Mouse (Mus musculus): ENCODE results near the gene Map2k2. TPM values are rescaled to one million over a fixed set of nuclear protein-coding genes. Genes with fewer than 3 reads are reported as not detected.

Gene Map2k2
- polyA plus RNA-seq, 1 experiment from 2014 or later = 199 TPM

DNA sequence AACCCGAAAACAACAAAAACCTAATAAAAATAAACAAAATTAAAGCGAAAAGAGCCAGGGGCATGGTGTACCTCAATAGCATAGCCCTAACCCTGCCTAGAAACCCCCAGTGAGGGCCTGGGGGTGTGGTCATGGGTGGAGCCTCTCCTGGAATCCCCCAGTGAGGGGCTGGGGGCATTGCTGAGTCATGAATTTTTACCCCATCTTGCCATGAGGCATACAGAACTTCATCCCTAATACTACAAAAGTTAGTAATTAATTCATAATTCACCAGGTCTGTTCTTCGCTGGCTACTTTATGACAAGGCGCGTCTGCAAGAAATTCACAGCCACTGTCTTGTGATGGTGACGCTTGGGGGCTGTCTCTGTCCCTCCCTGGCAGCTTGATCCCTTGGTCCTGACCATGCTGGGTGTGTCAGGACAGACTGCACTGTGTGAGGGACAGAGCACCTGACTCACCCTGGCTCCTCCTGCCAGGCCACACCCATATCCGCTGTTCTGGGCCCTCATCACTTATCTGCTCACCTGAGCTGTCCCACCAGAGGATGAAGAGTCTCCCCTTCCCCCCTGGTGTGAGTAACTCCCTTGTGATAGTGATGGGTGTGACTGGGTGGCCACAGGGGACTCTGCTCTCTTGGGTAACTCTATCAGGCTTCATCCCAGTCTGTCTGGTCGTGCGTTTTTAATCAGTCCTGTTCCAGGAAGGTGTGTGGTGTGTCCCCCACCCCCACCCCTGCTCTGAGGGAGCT is 10.6 kb upstream of the Map2k2 start:
- no peak for DNase-seq
- no peaks in the 10 kb centered on the region; the same call in 1 of the 2 replicates for H3K4me1 ChIP-seq (ENCODE audit: insufficient read depth)
- no peak for ATAC-seq (ENCODE audit: insufficient read depth)
- 60% methylated on average over 9 of the region's 9 CpGs for WGBS
- no peak overlapping the region for H3K9ac ChIP-seq
- no peak overlapping the region for H3K4me2 ChIP-seq
- no peak for TF ChIP-seq CTCF (IDR thresholded peaks at IDR 0.05; ENCODE audit: low read depth)
- H3K27ac ChIP-seq (ENCODE audit: low read depth) = no peak overlapping the region
- no peaks in the 10 kb centered on the region for H3K36me3 ChIP-seq (ENCODE audit: insufficient read depth)
- H3K9me3 ChIP-seq (ENCODE audit: low read depth, low read length) = no peaks in the 10 kb centered on the region
- 0 out of 2 replicates have a peak, but pooled peaks cover 4% of the 10 kb centered on the region for H3K27me3 ChIP-seq (ENCODE audit: insufficient read depth, low read length)
- no peak overlapping the region for H3K4me3 ChIP-seq (ENCODE audit: low read depth, low read length)

DNA sequence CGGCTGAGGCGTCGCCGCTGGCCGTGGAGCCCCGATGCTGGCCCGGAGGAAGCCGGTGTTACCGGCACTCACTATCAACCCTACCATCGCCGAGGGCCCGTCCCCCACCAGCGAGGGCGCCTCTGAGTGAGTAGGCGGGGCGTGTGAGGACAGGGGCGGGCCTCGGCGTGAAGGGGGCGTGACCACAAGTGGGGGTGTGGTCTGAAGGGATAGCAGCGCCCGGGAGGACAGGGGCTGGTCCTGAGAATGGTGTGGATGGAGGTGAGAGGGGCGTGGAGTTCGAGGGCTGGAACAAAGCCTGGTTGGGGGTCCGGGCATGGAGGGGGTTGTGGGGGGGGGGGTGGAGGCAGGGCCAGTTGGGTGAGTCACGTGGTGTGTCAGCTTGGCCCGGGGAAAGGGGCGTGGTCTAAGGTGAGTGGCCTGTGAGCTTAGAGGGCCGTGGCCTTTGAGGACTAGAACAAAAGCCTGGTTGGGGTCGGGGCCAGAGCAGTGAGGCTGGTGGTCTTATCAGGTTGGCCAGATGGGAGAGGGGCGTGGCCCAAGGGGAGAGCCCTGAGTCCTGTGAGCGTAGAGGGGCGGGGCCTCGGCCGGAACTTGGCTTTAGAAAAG is 502 bp downstream of the Map2k2 start:
- peak; percentile 39; the same call in 1 of the 2 replicates for TF ChIP-seq CTCF (IDR thresholded peaks at IDR 0.05; ENCODE audit: low read depth)
- H3K4me2 ChIP-seq = peak overlapping the region; percentile 84
- peak; percentile 86 for ATAC-seq (ENCODE audit: insufficient read depth)
- peaks cover 35% of the 10 kb centered on the region for H3K36me3 ChIP-seq (ENCODE audit: insufficient read depth)
- H3K4me3 ChIP-seq (ENCODE audit: low read depth, low read length) = peak overlapping the region; percentile 90
- peak overlapping the region; percentile 99 for H3K27ac ChIP-seq (ENCODE audit: low read depth)
- H3K4me1 ChIP-seq (ENCODE audit: insufficient read depth) = peaks cover 13% of the 10 kb centered on the region; the same call in 1 of the 2 replicates
- under 1% methylated on average over 33 of the region's 35 CpGs for WGBS
- H3K9ac ChIP-seq = peak overlapping the region; percentile 97
- DNase-seq = peak; percentile 89
- H3K27me3 ChIP-seq (ENCODE audit: insufficient read depth, low read length) = no peaks in the 10 kb centered on the region
- H3K9me3 ChIP-seq (ENCODE audit: low read depth, low read length) = no peaks in the 10 kb centered on the region

DNA sequence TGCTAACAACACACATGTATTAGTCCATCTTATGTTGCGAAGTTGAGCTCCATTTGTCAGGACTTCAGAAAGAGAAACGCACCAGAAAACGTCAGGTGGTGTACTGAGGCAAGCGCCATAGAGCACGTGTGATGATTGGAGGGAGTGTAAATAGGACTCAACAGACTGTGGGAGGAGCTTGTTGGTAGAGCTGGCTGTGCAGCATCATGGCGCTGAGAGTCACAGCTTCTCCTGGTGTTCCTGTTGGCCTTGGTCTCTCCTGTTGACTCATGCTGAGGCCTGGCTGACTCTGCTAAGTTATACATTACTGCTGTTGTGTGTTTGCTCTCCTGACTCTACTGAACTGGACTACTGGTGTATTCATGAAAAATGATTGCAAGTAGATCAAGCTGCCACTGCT is 7.2 kb downstream of the Map2k2 start:
- Histone ChIP-seq H3K36me3 (ENCODE audit: insufficient read depth) (peaks cover 93% of the 10 kb centered on the region), H3K27me3 (ENCODE audit: insufficient read depth, low read length) (no peaks in the 10 kb centered on the region), H3K4me2 (no peak overlapping the region), H3K27ac (ENCODE audit: low read depth) (no peak overlapping the region), H3K9ac (no peak overlapping the region), H3K4me3 (ENCODE audit: low read depth, low read length) (no peak overlapping the region), H3K9me3 (ENCODE audit: low read depth, low read length) (no peaks in the 10 kb centered on the region), H3K4me1 (ENCODE audit: insufficient read depth) (no peaks in the 10 kb centered on the region)
- ATAC-seq (ENCODE audit: insufficient read depth) = no peak
- DNase-seq = no peak
- WGBS = 87% methylated on average over 6 of the region's 6 CpGs
- no peak for TF ChIP-seq CTCF (IDR thresholded peaks at IDR 0.05; ENCODE audit: low read depth)

DNA sequence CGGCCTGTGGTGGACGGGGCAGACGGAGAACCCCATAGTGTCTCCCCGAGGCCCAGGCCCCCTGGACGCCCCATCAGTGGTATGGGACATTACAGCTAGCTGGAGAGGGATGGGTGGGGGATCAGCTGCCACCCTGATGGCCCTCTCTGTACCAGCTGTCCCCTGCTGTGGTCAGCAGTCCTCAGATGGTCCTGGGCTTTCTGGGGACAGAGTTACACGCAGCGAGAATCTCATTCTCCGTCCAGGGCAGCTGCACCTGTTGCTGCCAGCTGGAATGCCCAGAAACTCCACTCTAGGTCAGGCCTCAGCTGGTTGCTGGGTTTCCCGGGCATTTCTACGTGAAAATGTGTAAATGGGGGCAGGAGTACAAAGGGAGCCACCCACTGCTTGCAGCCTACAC is 13.9 kb downstream of the Map2k2 start:
- DNase-seq (no peak), ATAC-seq (ENCODE audit: insufficient read depth) (no peak)
- Histone ChIP-seq H3K9me3 (ENCODE audit: low read depth, low read length) (no peaks in the 10 kb centered on the region), H3K4me2 (no peak overlapping the region), H3K4me3 (ENCODE audit: low read depth, low read length) (no peak overlapping the region), H3K4me1 (ENCODE audit: insufficient read depth) (no peaks in the 10 kb centered on the region), H3K27me3 (ENCODE audit: insufficient read depth, low read length) (no peaks in the 10 kb centered on the region), H3K27ac (ENCODE audit: low read depth) (no peak overlapping the region), H3K9ac (no peak overlapping the region), H3K36me3 (ENCODE audit: insufficient read depth) (peaks cover 98% of the 10 kb centered on the region)
- WGBS = 90% methylated on average over 10 of the region's 10 CpGs
- no peak for TF ChIP-seq CTCF (IDR thresholded peaks at IDR 0.05; ENCODE audit: low read depth)

DNA sequence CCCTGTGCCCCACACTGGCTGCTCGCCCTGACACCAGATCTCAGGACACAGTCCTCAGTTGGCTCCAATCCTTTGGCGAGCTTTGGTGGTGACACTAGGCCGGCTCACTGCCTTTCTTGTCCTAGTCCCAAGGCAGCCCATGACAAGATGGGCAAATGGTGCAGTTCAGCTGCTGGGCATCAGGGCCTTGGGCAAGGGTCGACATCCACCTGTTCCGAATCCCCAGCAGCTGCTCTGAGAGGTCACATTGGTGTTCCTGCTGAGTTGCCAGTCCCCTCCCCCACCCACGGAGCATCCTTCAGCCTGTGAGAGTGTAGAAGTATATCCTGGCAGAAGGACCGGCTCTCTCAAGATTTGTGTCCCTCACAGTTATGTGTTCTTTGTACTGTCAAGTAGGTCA is 14.9 kb downstream of the Map2k2 start:
- H3K36me3 ChIP-seq (ENCODE audit: insufficient read depth) = peaks cover 89% of the 10 kb centered on the region
- 77% methylated on average over 7 of the region's 7 CpGs for WGBS
- no peaks in the 10 kb centered on the region for H3K9me3 ChIP-seq (ENCODE audit: low read depth, low read length)
- no peak overlapping the region for H3K4me3 ChIP-seq (ENCODE audit: low read depth, low read length)
- H3K27ac ChIP-seq (ENCODE audit: low read depth) = no peak overlapping the region
- H3K9ac ChIP-seq = no peak overlapping the region
- no peak for ATAC-seq (ENCODE audit: insufficient read depth)
- no peak for TF ChIP-seq CTCF (IDR thresholded peaks at IDR 0.05; ENCODE audit: low read depth)
- H3K4me2 ChIP-seq = no peak overlapping the region
- no peaks in the 10 kb centered on the region for H3K4me1 ChIP-seq (ENCODE audit: insufficient read depth)
- DNase-seq = no peak
- H3K27me3 ChIP-seq (ENCODE audit: insufficient read depth, low read length) = no peaks in the 10 kb centered on the region

DNA sequence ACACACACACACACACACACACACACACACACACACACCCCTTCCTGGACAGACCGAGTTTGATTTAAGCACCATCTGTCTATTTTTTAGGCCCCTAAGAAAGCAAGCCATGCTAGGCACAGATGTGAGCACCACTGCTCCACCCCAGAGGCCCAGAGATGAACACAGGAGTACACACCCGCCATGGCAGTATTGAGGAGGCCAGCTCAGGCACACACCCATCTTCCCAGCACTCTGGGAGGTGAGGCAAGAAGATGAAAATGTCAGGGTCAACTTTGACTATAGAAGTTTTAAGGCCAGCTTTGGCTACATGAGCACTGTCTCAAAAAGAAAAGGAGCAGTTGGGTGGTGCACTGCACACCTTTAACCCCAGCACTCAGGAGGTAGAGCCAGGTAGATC is 17.2 kb downstream of the Map2k2 start:
- H3K27me3 ChIP-seq (ENCODE audit: insufficient read depth, low read length) = no peaks in the 10 kb centered on the region
- H3K36me3 ChIP-seq (ENCODE audit: insufficient read depth) = peaks cover 69% of the 10 kb centered on the region
- no peak for ATAC-seq (ENCODE audit: insufficient read depth)
- H3K27ac ChIP-seq (ENCODE audit: low read depth) = no peak overlapping the region
- no peaks in the 10 kb centered on the region for H3K4me1 ChIP-seq (ENCODE audit: insufficient read depth)
- H3K4me3 ChIP-seq (ENCODE audit: low read depth, low read length) = no peak overlapping the region
- 93% methylated on average over 2 of the region's 2 CpGs for WGBS
- H3K9me3 ChIP-seq (ENCODE audit: low read depth, low read length) = no peaks in the 10 kb centered on the region
- no peak overlapping the region for H3K4me2 ChIP-seq
- no peak overlapping the region for H3K9ac ChIP-seq
- TF ChIP-seq CTCF (IDR thresholded peaks at IDR 0.05; ENCODE audit: low read depth) = no peak
- no peak for DNase-seq

DNA sequence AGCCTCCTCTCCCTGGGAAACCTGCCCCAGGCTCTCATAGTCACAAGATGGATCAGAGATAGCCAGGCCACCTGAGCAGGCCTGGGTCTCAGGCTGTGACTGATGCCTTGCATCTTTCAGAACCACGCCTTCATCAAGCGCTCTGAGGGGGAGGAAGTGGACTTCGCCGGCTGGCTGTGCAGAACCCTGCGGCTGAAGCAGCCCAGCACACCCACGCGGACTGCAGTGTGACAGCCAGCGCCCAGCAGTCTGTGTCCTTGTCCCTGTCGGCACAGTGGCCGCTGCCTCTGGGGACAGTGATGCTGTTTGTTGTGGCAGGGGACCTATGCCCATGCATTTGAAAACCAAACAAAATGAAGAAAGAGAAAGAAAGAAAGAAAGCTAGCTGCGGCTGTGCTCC is 17.8 kb downstream of the Map2k2 start:
- H3K4me3 ChIP-seq (ENCODE audit: low read depth, low read length) = no peak overlapping the region
- H3K27me3 ChIP-seq (ENCODE audit: insufficient read depth, low read length) = no peaks in the 10 kb centered on the region
- no peak for TF ChIP-seq CTCF (IDR thresholded peaks at IDR 0.05; ENCODE audit: low read depth)
- WGBS = 73% methylated on average over 11 of the region's 11 CpGs
- H3K9me3 ChIP-seq (ENCODE audit: low read depth, low read length) = no peaks in the 10 kb centered on the region
- DNase-seq (no peak), ATAC-seq (ENCODE audit: insufficient read depth) (no peak)
- H3K9ac ChIP-seq = no peak overlapping the region
- no peaks in the 10 kb centered on the region; the same call in 1 of the 2 replicates for H3K4me1 ChIP-seq (ENCODE audit: insufficient read depth)
- peaks cover 62% of the 10 kb centered on the region for H3K36me3 ChIP-seq (ENCODE audit: insufficient read depth)
- H3K4me2 ChIP-seq = no peak overlapping the region
- no peak overlapping the region for H3K27ac ChIP-seq (ENCODE audit: low read depth)

Measured in lung, embryonic 14.5 days (tissue).